Comparison of ENCODE assay signal across 10 mouse cellular contexts in genomic region chr4:81430105-81430504, GRCm38 (mm10). TPM values are rescaled to one million over a fixed set of nuclear protein-coding genes. Genes with fewer than 3 reads are reported as not detected.
DNase-seq lines count a peak whose midpoint lies in the region; ATAC-seq and TF ChIP-seq lines count a peak whose summit lies in the region.
"Had no signal": no experiment of that assay in that cellular context is flagged by ENCODE, and none has a peak within 500 bp of the region (broad histone marks: within the 10 kb centered on the region; RNA-seq: fewer than 3 reads in every experiment).

No protein-coding gene starts in this region.

- H3K36me3 ChIP-seq in heart, postnatal 0 days (replicated peaks; ENCODE audit: control insufficient read depth, insufficient read depth, low read length) = no peaks in the 10 kb centered on the region
- H3K36me3 ChIP-seq: hindbrain, embryonic 15.5 days had no signal

- peak; percentile 36; the same call in 1 of the 2 replicates for ATAC-seq in heart, postnatal 0 days (ENCODE audit: insufficient read depth, low read depth)
- ATAC-seq in megakaryocyte, adult 5-6 weeks (ENCODE audit: poor library complexity, severe bottlenecking) = no peak

- peaks cover 14% of the 10 kb centered on the region for H3K4me1 ChIP-seq in heart, postnatal 0 days (ENCODE audit: control insufficient read depth, insufficient read depth)
- H3K4me1 ChIP-seq: hindbrain, embryonic 15.5 days; megakaryocyte, embryonic 14.5 days had no signal

- WGBS in heart, postnatal 0 days = 52% methylated on average over 3 of the region's 3 CpGs

- no peak for TF ChIP-seq CTCF in heart, postnatal 0 days (IDR thresholded peaks at IDR 0.05; ENCODE audit: low read depth)

- no peaks in the 10 kb centered on the region for H3K27me3 ChIP-seq in heart, postnatal 0 days (ENCODE audit: control insufficient read depth, insufficient read depth, low read length)
- H3K27me3 ChIP-seq: hindbrain, embryonic 15.5 days; megakaryocyte, embryonic 14.5 days had no signal

- H3K9me3 ChIP-seq in heart, postnatal 0 days (replicated peaks; ENCODE audit: control insufficient read depth, low read length) = no peaks in the 10 kb centered on the region
- H3K9me3 ChIP-seq: hindbrain, embryonic 15.5 days; megakaryocyte, embryonic 14.5 days had no signal

- no peak for TF ChIP-seq EP300 in heart, postnatal 0 days (IDR thresholded peaks at IDR 0.05; ENCODE audit: low read depth)

- no peak overlapping the region for H3K4me3 ChIP-seq in heart, postnatal 0 days (ENCODE audit: low read depth, low read length)
- H3K4me3 ChIP-seq: hindbrain, embryonic 15.5 days; megakaryocyte, embryonic 14.5 days had no signal

- no peak overlapping the region for H3K4me2 ChIP-seq in heart, postnatal 0 days (ENCODE audit: low read depth, low read length)
- H3K4me2 ChIP-seq: hindbrain, embryonic 15.5 days had no signal

- H3K27ac ChIP-seq in heart, postnatal 0 days (ENCODE audit: low read depth) = peak overlapping the region; percentile 15
- H3K27ac ChIP-seq: hindbrain, embryonic 15.5 days had no signal

- no peak overlapping the region for H3K9ac ChIP-seq in heart, postnatal 0 days (replicated peaks; ENCODE audit: low read depth, low read length)
- H3K9ac ChIP-seq: hindbrain, embryonic 15.5 days had no signal

- DNase-seq in gastrocnemius, adult 18-20 months (ENCODE audit: low spot score) = peak; percentile 40
- DNase-seq in gastrocnemius, postnatal 10 days = no peak
- peak; percentile 32 for DNase-seq in layer of hippocampus, adult 9-11 months
- DNase-seq in layer of hippocampus, adult 18-20 months (ENCODE audit: low spot score in 2 of 2) = no peak
- peak; percentile 34 for DNase-seq in adrenal gland, adult 8-10 months
- no peak for DNase-seq in heart, postnatal 0 days (ENCODE audit: low spot score)
- no peak for DNase-seq in left cerebral cortex, adult 11 months (ENCODE audit: low spot score)

RNA-seq across cellular contexts. Expression of gene Mpdz, which starts 12.5 kb away (rescaled TPM):
- total RNA-seq in gastrocnemius, adult 18-20 months (2021) = 10 to 100 TPM; 60.0 to 64.4 TPM
- 10 to 100 TPM; 54.5 to 66.2 TPM for total RNA-seq in gastrocnemius, postnatal 10 days (2021)
- total RNA-seq in layer of hippocampus, adult 18-20 months (2021) = 10 to 100 TPM; 74.9 to 77.3 TPM
- total RNA-seq in adrenal gland, adult 8-10 months (2022) = 100 to 1,000 TPM; 111 to 177 (median 141) TPM
- 38.4 and 53.0 TPM in 2 replicates for total RNA-seq in heart, postnatal 0 days (2014; rRNA removed; ENCODE audit: low replicate concordance)
- 8.3 and 9.2 TPM in 2 replicates for polyA plus RNA-seq in heart, postnatal 0 days (2015; fragmentation: Nextera tagmentation; extraction: Ambion mirVana)
- 0.16 and 0.39 TPM in 2 replicates for total RNA-seq in megakaryocyte, adult 5-6 weeks (2015)
- 0.04 and 0.29 TPM in 2 replicates for total RNA-seq in megakaryocyte, adult 5-6 weeks (2017)

Comparison
In these comparisons a context has a peak if more than half of its experiments do, and no peak if none do; other contexts are left out.
1. DNase-seq: peak in gastrocnemius, adult 18-20 months (single experiment), layer of hippocampus, adult 9-11 months (single experiment) and adrenal gland, adult 8-10 months (single experiment); none in gastrocnemius, postnatal 10 days (single experiment), layer of hippocampus, adult 18-20 months (0 of 2), heart, postnatal 0 days (single experiment) and left cerebral cortex, adult 11 months (single experiment).
2. RNA of gene Mpdz, which starts 12.5 kb away (total RNA-seq): 111 to 177 TPM in adrenal gland, adult 8-10 months, 74.9 to 77.3 TPM in layer of hippocampus, adult 18-20 months, 54.5 to 66.2 TPM in gastrocnemius, postnatal 10 days, 60.0 to 64.4 TPM in gastrocnemius, adult 18-20 months and 38.4 to 53.0 TPM in heart, postnatal 0 days; 0.04 to 0.39 TPM in megakaryocyte, adult 5-6 weeks; every median in the first group is over 10 times any median in the second.